Mouse (Mus musculus) gastrocnemius, adult 2 months (tissue): ENCODE results near the gene Calr. TPM values are rescaled to one million over a fixed set of nuclear protein-coding genes. Genes with fewer than 3 reads are reported as not detected.

ENCODE experiments used
- DNase-seq: peaks from one replicate; pipeline ENCODE4 v3.0.0; 2022
- H3K27ac ChIP-seq: fragments of 200-600 bp; 2 replicates; pipeline ENCODE4 v1.8.1; 2022; ENCODE audit warnings: mild to moderate bottlenecking
- H3K4me3 ChIP-seq: fragments of 200-600 bp; 2 replicates; pipeline ENCODE4 v1.8.1; 2022; ENCODE audit warnings: mild to moderate bottlenecking, moderate library complexity
- CTCF ChIP-seq: fragments of 200-600 bp; IDR thresholded peaks from 2 replicates; pipeline ENCODE4 v1.8.1; 2022; ENCODE audit warnings: antibody characterized with exemption, mild to moderate bottlenecking, moderate library complexity
- intact Hi-C: fragments of 180-260 bp; cut with DNase I; formaldehyde crosslinking; loops from one replicate; pipeline ENCODE4 v1.15.1; 2025
- total RNA-seq, 2 experiments: library from RNA; stranded (reverse); gene quantifications; 2 replicates each; pipeline ENCODE4 v1.2.3; 2021

The Calr gene
- total RNA-seq, 2 experiments from 2014 or later = 149 to 205 TPM

GRCm38 (mm10) chr8:84872309-84872965, 25.7 kb upstream of the Calr start:
- no peak for TF ChIP-seq CTCF
- peak overlapping the region; percentile 32; the same call in 1 of the 2 replicates for H3K27ac ChIP-seq
- peak; percentile 59 for DNase-seq
- intact Hi-C loops = no loop called here
- H3K4me3 ChIP-seq = peak overlapping the region; percentile 78

GRCm38 (mm10) chr8:84871376-84872308, 24.9 kb upstream of the Calr start, which contains the start of gene Syce2:
Gene Syce2 (plus strand): TSS chr8:84872111.
- Histone ChIP-seq H3K4me3 (peak within 1 kb of the TSS; percentile 78), H3K27ac (peak within 1 kb of the TSS; percentile 32; the same call in 1 of the 2 replicates)
- peak; percentile 83 for DNase-seq
- peak; percentile 5; the same call in 1 of the 2 replicates for TF ChIP-seq CTCF
- intact Hi-C loops = no loop called here

GRCm38 (mm10) chr8:84856864-84857441, 10.2 kb upstream of the Calr start, which contains the start of gene Farsa:
Gene Farsa (plus strand): TSS chr8:84856989.
- no peak for TF ChIP-seq CTCF
- Histone ChIP-seq H3K4me3 (peak within 1 kb of the TSS; percentile 96), H3K27ac (peak within 1 kb of the TSS; percentile 97)
- intact Hi-C loops = no loop called here
- DNase-seq = peak; percentile 96

GRCm38 (mm10) chr8:84856434-84856833, 9.7 kb upstream of the Calr start:
- intact Hi-C loops = no loop called here
- H3K4me3 ChIP-seq = peak overlapping the region; percentile 96; the same call in 1 of the 2 replicates
- no peak for DNase-seq
- no peak overlapping the region for H3K27ac ChIP-seq
- no peak for TF ChIP-seq CTCF

GRCm38 (mm10) chr8:84847684-84848435, 1.1 kb upstream of the Calr start:
- intact Hi-C loops = loop anchor here (5.0 kb wide), 2 partner anchors 54 to 129 kb away; partner anchors contain the start of genes Junb and Klf1
- peak overlapping the region; percentile 93 for H3K27ac ChIP-seq

GRCm38 (mm10) chr8:84846094-84846721, 526 bp downstream of the Calr start:
- intact Hi-C loops = loop anchor here (5.0 kb wide), 2 partner anchors 56 to 131 kb away; partner anchors contain the start of genes Junb and Klf1
- no peak for DNase-seq

More at GRCm38 (mm10) chr8:84847684-84848435, 1.1 kb upstream of the Calr start:
- no peak for DNase-seq
- H3K4me3 ChIP-seq = peak overlapping the region; percentile 80
- TF ChIP-seq CTCF = no peak

GRCm38 (mm10) chr8:84845355-84846093, 1.2 kb downstream of the Calr start:
- intact Hi-C loops = loop anchor here (5.0 kb wide), 2 partner anchors 57 to 132 kb away; partner anchors contain the start of genes Junb and Klf1
- H3K27ac ChIP-seq = peak overlapping the region; percentile 94
- TF ChIP-seq CTCF = peak; percentile 59
- peak; percentile 47 for DNase-seq
- peak overlapping the region; percentile 80 for H3K4me3 ChIP-seq

More at GRCm38 (mm10) chr8:84846094-84846721, 526 bp downstream of the Calr start:
- Histone ChIP-seq H3K27ac (peak overlapping the region; percentile 94), H3K4me3 (peak overlapping the region; percentile 80)
- TF ChIP-seq CTCF = no peak

GRCm38 (mm10) chr8:84844397-84845070, 2.2 kb downstream of the Calr start:
- intact Hi-C loops = loop anchor here (5.0 kb wide), 2 partner anchors 58 to 133 kb away; partner anchors contain the start of genes Junb and Klf1
- no peak for TF ChIP-seq CTCF
- Histone ChIP-seq H3K27ac (no peak overlapping the region), H3K4me3 (peak overlapping the region; percentile 80)
- DNase-seq = no peak

GRCm38 (mm10) chr8:84841514-84841913, 5.2 kb downstream of the Calr start:
- intact Hi-C loops = no loop called here
- DNase-seq = no peak
- no peak overlapping the region for H3K4me3 ChIP-seq
- TF ChIP-seq CTCF = no peak
- 0 out of 2 replicates have a peak overlapping the region, but pooled peaks have one; percentile 94 for H3K27ac ChIP-seq
